Mouse (Mus musculus) frontal cortex, adult 2 months (tissue): ENCODE data around the gene Ankrd23. TPM values are rescaled to one million over a fixed set of nuclear protein-coding genes. Genes with fewer than 3 reads are reported as not detected.

Source experiments
- DNase-seq, 2 experiments: peaks; one replicate each; pipeline ENCODE4 v3.0.0; 2022; ENCODE audit warnings: low spot score in 1 of 2; ENCODE audit errors: extremely low spot score in 1 of 2
- polyA plus RNA-seq: library from polyadenylated mRNA; depleted of rRNA; stranded (reverse); fragments of >200 nt; gene quantifications from 2 replicates; pipeline ENCODE4 v1.2.3, GENCODE M21; 2012

Ankrd23 gene
- polyA plus RNA-seq, 1 experiment: 9.5 TPM

DNA sequence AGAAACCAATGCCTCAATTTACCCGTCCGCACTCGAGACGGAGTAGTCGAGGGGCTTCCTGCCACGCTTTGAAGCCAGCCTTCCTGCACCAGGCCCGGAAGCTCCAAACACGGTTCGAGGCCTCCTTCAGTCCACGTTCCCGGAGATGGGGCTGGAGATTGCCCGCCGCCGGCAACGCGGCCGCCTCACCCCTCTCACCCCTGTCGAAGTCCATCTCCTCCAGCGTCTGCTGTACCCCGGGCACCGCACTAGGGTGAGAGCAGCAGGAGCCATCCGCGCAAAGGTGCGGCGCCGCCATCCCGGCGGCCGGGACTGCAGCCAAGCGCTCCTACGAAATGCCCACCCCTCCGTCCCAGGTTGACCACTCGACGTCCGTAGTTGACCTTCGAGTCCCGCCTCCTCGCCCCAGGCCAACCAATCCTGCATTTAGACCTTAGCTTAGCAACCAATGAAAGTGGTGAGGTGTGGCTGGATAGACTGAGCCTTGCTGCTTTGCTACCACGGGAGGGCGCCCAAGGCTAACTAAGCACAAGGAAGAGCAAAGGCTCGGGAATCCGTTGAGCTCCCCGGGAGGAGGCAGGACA is 10.3 kb upstream of the Ankrd23 start, which contains the start of gene Ankrd39:
Ankrd39 (minus strand) TSS at position 558 of the 584 bp plus-strand sequence.
- peak; percentile 98 to 99 for DNase-seq

DNA sequence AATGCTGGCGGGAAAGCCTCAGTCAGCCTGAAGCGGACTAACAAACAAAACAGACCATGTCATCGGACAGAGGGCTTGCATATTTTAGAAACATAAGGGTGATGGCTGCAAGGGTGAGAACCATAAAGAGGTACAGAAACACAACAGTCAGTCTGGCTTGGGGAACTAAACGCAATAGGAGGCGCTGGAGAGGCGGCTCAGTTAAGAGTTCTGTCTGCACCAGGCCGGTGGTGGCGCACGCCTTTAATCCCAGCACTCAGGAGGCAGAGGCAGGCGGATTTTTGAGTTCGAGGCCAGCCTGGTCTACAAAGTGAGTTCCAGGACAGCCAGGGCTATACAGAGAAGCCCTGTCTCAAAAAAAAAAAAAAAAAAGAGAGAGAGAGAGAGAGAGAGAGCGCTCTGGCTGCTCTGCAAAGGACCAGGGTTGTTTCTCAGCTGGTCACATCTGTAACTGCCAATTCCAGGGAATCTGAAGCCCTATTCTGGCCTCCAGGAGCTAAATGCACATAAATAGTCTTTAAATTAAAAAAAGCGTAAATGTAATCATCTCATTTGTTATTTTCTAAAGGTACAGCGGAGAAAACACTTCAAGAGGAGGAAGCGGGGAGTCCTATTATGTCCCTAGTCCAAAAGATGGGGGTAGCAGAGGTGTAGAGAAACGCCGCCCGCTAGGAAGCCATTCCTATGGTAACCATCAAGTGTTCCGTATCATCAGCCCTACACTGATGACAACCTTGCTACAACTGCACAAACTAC is 9.3 kb upstream of the Ankrd23 start:
- DNase-seq: peak in 1 of 2 experiments; percentile 28

DNA sequence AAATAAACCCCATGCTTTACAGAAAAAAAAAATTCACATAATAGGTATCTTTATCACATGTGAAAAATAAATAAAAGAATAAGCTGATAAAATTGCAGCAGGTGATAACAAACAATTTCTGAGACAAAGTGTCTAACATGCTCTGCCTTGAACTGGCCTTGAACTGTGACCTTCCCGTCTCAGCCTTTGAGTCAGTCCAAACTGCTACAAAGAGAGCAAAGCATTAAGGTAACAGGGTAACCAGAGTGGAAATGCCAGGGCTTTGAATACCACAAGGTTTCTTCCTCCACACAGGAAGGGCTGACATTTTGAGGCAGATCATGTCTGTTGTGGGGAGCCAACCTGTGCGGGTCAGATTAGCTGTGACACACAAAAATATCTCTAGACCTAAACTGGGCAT is 8.7 kb upstream of the Ankrd23 start:
- no peak for DNase-seq

DNA sequence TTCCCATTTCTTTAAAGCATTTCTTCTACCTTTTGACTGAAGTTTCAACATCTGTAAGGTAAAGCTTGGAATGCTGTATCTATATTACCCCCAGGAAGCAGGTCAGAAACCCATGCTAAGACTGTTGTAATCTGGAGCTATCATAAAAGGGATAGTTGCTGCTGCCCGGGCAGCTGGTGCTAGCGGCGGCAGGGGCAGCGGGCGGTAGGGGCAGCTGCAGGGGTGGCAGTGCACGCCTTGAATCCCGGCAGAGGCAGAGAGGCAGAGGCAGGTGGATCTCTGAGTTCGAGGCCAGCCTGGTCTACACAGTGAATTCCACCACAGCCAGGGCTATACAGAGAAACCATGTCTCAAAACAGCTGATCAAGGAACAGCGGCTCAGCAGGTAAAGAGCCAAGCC is 6.2 kb upstream of the Ankrd23 start:
- no peak for DNase-seq

DNA sequence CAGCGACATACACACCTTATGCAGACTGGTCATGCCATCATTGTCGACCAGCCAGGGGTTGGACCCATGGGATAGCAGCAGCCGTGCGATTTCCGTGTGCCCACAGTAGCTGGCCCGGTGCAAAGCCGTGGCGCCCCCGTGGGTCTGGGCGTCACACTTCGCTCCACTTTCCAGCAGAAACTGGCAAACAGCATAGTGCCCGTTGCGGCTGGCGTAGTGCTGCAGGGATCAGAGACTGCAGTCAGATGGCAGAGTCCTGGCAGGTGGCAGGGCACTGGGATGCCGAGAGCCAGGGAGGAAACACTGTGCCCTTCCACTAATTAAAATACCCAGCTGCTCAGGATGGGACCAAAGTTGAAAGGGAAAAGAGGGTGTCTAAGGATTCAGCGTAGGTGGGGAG is 5.2 kb upstream of the Ankrd23 start:
- DNase-seq: no peak

DNA sequence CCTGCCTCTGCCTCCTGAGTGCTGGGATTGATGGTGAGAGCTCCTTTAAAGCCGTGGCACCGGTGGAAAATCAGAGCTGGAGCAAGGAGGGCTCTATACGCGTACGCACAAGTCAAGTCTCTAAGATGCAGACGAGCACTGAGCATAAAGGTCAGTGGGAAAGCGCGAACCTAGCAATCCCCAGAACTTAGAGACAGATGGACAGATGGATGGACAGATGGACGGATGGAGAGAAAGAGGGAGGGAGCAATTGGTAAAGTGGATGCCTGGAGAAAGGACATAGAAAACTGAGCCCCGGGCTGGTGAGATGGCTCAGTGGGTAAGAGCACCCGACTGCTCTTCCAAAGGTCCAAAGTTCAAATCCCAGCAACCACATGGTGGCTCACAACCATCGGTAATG is 4.1 kb upstream of the Ankrd23 start:
- DNase-seq: no peak

DNA sequence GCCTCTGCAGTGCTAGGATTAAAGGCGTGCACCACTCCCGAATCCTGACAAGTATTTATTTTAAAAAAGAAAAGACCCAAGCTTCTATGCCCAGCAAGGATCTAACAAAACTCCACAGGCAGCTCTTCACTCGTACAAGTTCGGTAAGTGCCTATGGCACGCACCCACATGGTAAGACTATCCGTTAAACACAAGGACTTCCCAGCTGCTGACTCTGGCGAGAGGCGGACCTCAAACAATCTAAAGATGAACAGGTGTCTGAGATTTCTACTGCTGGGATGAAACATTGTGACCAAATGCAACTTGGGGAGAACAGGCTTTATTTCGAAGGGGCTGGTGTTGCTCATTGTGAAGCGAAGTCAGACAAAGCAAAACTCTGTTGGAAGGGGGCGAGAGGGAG is 3.4 kb upstream of the Ankrd23 start:
- no peak for DNase-seq

DNA sequence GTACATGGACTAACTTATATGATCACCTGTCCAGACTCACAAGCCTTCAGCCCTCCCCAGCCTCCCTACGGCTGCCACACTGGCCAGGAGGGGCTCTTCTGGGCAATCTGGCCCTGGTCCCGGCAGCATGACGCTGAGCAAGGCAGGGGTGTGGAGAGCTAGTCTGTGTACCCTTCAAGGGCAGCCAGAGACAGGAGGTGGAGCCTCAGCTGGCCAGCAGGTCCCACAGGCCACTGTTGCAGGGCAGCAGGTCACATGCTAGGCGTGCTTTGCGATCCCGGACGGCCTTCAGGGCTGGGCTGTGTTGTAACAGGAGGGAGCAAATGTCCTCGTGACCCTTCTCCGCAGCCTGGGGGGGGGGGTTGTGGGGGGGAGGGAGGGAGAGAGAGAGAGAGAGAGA is 2.5 kb upstream of the Ankrd23 start, which contains the start of gene Gm42417:
Gm42417 (minus strand) TSS at position 244 of the 400 bp plus-strand sequence.
- no peak for DNase-seq

DNA sequence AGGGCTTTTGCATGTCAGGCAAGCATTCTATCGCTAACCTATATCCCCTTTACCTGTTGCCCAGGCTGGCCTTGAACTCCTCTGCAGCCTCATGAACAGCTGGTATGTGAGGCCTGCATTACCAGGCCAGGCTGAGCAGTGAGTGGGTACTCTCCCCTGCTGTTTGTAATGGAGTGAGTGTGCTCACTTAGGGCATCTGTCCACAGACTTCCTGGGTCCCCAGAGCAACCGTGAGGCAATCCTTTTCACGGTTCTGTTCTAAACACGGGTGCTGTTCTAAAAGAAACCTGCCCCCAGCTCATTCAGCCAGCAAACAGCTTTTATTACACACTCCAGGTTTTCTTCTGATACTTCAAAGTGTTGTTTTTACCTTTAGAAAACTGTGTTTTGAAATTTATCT is 2.0 kb upstream of the Ankrd23 start:
- DNase-seq: no peak

DNA sequence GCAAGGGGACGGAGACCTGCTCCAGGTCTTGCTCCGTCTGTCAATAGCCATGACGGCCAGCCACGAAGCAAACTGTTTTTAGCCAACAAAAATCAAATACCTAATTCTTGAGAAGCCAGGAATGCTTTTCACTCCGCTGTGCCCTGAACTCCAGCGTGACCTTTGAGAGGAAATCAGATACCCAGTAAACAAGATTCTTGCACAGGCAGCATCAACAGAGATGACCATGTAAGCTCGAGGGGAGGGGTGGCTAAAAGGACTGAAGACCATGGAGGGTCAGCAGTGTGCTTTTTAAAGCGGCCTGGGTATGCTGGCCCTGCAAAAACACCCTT is 320 bp downstream of the Ankrd23 start:
- DNase-seq: no peak

DNA sequence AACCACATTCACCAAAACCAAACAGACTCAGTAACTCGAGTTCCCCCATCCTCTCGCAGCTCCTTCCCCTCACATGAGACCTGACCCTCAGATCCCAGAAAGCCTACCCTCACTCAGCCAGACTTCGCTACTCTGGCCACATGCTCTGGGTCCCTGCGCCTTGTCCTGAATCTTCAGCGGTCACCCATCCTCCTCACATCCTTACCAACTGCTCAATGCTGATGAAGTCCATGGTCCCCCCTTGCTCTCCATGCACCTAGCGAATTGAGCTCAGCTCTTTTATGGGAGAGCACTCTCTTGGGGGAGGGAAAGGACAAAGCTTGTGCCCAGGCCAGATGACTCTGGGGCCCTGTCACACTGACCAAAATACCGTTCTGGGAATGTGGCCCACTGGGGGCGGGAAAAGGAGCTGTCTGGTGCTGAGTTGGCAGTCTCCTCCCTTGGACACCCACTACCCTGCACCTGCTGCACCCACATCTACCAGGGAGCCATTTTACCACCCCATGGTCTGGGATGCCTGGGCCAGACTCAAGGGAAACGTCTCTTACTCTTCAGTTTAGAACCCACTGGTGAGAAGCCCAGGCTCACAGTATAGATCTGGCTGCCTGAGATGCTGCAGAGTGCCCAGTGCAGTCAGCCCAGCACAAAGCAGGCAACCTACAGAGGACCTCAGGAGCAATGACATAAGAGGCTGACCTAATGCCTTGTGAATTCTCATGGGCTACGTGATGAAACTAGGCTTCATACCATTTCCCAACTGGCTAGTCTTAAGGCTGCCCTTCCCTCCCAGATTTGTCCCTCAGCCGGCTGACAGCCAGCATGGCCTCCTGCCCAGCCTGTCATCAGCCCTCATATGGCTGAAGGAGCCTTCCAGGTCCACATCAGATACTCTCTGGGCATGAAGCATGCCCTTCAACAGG is 946 bp downstream of the Ankrd23 start:
- DNase-seq: peak in 1 of 2 experiments; percentile 20

DNA sequence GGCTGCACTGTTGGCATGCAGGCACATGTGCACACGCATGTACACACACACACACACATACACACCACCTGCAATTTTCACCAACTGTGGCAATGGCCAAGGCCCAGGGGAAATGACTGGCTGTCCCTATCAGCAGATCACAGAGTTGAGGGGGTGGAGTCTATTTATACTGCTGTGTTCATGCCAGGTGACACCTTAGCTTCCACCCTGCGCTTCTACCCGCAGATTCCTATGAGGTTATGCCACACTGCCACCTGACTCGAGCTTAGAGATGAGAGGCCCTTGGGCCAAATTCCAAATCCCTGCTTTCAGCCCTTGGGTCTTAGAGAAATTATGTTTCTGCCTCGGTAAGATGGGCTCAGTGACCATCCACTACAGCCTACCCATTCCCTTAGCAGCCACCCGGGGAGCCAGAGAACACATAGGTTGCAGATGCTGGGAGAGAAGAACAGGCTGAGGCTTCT is 2.1 kb downstream of the Ankrd23 start:
- DNase-seq: no peak

DNA sequence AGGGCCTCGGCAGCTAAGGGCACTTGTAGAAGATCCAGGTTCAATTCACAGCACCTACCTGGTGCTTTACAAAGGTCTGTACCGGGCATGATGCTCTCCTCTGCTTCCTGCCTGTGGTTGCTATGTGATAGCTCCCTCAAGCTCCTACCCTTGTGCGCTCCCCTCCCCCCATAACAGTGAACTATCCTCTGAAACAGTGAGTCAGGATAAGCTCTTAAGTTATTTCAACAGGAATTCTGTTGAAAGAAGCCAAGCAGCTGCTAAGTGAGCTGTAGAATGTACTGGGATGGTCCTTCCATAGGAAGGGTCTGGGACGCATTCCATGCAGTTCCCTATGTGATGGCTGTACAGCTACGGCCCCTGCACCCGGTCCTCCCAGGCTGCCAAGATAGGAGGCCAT is 3.1 kb downstream of the Ankrd23 start:
- no peak for DNase-seq

DNA sequence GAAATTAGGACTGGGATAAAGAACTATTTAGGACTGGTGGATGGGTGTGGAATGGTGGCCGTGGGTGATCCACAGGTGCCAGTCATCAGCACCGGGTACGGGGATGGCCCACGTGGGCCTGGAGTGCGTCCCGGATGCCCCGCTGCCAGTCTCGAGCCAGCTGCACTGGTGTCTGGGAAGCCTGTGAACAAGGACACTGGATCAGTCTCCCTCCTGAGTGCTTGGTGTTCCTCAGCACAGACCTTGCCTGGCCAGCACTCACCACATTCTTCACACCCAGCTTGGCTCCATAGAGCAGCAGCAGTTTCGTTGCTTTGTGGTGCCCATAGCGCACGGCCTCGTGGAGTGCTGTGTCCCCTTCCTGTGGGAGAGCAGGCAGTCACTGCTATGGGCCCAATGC is 5.2 kb downstream of the Ankrd23 start:
- no peak for DNase-seq

DNA sequence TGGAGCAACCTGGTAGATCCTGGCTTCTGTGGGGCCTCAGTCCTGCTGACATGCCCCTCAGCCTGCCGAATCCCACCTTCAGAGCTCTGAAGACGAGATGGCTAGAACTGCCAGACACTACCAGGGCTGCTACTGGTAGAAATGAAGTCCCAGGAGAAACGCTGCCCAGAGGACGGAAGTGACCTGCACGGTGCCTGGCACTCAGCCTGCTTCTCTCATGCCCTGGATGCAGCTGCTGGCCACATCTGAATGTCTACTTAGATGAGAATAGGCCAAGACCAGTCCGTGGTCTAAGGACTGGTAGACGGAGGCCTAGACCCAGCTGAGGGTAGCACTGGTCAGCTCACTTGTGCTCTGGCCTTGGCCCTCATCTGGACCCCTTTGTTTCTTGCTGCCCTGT is 5.7 kb downstream of the Ankrd23 start:
- DNase-seq: no peak

DNA sequence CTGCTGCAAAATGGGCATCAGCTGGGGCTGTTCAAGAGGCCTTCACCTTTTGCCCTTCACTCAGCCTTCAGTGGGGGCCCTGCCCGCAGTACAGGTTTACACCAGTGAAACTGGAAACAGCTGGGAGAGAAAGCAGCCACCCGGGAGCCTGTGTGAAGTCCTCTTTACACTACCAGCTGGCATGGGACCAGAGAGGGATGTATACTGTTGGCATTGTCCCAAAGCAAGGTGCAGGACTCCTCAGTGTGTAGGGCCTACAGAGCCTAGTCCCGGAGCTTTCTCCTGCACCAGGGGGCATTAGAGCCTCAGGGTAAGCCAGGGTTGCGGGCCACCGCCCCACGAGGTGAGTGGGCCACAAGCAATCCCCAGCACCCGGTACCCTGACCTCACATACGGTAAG is 6.2 kb downstream of the Ankrd23 start:
- DNase-seq: peak in 1 of 2 experiments; percentile 13

DNA sequence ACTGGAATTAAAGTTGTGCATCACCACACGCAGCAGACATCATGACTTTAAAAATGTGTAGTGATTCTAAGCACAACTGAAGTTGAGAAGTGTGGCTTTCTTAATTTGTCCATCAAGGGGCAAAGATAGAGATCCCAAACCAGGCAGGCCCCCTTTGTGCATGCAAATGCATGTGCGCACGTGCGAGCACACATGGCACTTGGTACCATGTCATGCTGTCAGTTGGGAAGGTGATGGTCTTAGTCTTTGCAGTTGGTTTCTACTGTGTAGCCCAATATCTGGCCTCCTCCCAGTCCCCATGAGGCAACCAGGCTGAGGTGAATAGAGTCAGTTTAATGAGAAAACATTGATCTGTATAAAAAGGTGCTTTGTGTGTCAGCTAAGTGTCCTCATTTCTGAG is 6.8 kb downstream of the Ankrd23 start:
- DNase-seq: no peak

DNA sequence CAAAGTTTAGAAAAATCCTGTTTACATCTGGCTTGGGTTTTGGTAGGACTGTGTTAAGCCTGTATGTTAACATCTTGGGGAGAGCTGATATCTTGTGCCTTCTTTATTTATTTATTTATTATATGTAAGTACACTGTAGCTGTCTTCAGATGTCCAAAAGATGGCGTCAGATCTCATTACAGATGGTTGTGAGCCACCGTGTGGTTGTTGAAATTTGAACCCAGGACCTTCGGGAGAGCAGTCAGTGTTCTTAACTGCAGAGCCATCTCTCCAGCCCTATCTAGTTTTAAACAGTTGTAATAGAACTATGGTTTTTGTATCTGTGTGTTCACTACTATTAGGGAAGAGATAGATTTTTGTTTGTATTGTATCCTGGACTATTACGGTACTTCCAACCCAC is 7.4 kb downstream of the Ankrd23 start:
- no peak for DNase-seq

DNA sequence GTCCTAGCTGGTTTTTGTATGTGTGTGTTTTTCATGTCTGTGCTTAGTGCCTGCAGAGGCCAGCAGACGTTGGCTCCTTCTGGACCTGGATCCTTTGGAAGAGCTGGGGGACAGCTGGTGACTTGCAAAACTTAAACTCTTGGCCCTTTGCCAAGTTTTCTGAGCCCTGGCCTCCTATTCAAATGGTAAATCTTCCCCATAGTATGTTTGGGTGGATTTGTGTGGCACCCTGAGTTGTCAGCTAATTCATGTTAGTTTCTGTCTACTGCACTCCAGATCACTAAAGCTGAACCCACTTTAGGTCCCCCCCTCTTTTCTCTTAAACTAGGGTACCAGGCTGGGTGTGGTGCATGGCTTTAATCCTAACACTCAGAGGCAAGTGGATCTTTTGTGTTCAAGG is 8.3 kb downstream of the Ankrd23 start:
- peak in 1 of 2 experiments; percentile 19 for DNase-seq

DNA sequence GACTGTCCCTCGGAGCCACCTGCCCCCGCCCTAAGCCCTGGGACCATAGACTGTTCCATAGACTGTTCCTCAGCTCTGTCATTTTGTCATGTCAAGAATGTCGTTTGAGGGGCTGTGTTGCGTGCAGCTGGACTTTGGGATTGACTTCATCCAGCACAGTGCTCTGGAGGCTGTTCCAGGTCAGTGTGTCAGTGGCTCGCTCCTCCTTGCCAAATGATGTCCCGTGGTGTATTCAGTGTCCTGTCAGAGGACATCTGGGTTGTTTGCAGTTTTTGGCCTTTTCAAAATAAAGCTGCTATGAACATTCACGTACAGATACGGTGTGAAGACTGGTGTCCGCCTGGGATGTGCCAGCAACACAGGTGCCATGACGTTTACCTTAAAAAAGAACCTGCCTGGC is 9.8 kb downstream of the Ankrd23 start:
- no peak for DNase-seq

DNA sequence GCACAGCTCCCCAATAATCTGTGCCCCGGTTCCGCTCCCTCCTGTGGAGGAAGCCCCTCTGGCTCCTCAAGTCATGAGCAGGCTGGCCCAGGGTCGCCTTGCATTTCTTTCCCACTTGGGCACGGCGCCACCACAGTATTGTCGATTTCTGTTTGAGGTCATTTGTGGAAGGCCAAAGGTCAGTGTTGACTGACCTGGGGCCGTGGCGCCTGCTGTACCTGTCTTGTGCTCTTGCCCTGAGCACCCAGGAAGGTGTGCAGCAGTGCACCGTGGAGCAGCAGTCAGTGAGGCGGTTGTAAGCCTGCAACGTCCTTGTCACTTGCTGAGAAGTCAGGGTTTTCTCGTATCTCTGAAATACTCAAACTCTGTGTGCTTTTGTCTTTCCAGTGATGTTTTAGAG is 10.9 kb downstream of the Ankrd23 start:
- no peak for DNase-seq
